Mouse (Mus musculus) left cerebral cortex, postnatal 4 days (tissue): ENCODE measurements around the gene Cyp2b23. TPM values are rescaled to one million over a fixed set of nuclear protein-coding genes. Genes with fewer than 3 reads are reported as not detected.
"Not testable (repeated sequence)": the region's sequence is repeated elsewhere in the genome, so short reads cannot be mapped to it uniquely, and the experiment has no call there.

ENCODE experiments used
- DNase-seq: peaks from one replicate; pipeline ENCODE4 v3.0.0-alpha.2; 2022
- intact Hi-C: fragments of 180-260 bp; cut with DNase I; formaldehyde crosslinking; loops from one replicate; pipeline ENCODE4 v1.15.1; 2025
- total RNA-seq, 2 experiments: library from RNA; stranded (reverse); gene quantifications; 2 replicates each; pipeline ENCODE4 v1.2.3; 2021

Cyp2b23 gene
- not detected for total RNA-seq

- intact Hi-C loops: no loop called here
- no peak for DNase-seq
These were observed at the start of gene Cyp2b23 for GRCm38 (mm10) chr7:26686337-26686736. Cyp2b23 (minus strand) TSS chr7:26686437.

DNA sequence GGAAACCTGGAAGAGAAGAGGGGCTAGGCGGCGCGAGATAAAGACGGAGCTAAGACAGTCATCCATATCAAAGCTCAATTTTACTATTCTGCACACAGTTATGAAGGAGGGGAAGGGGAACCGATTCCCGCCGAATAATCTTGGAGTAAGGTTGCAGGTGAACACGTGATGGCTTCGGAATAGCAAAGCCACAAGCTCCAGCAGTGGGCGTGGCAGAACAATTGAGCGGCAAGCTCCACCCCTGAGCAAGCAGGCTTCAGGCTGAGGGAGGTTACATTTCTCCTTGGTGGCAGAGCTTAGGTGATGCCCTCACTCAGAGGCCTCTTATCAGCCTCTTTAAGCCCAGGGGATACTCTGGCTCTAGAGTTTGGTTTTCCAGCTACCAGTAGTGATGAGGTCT, 24.8 kb upstream of the Cyp2b23 start:
- no peak for DNase-seq
- intact Hi-C loops: no loop called here

GRCm38 (mm10) chr7:26707061-26707460, 20.8 kb upstream of the Cyp2b23 start:
- no peak for DNase-seq
- intact Hi-C loops: no loop called here

- DNase-seq, intact Hi-C loops: not testable (repeated sequence)
These were observed 20.0 kb upstream of the Cyp2b23 start for GRCm38 (mm10) chr7:26706191-26706590.

DNA sequence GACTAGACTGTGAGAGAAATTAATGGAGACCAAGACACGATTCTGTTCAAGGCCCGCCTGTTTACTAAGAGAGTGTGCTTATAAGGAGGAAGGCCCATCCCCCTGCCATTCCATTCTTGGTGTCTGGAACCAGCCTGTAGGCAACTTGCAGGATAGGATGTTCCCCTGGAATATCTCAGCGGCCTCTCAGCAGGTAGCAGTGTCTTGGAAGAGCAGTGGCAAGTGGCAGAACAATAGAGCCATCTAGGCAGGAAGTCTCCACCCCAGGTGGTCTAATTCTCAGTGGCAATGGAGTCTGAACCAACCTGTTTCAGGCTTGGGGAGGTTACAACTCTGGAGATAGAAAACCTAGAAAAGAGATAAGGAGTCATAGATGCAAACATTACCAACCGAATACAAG, 13.9 kb upstream of the Cyp2b23 start:
- no peak for DNase-seq
- intact Hi-C loops: no loop called here

GRCm38 (mm10) chr7:26685713-26686112, 524 bp downstream of the Cyp2b23 start:
- DNase-seq: no peak
- intact Hi-C loops: no loop called here

GRCm38 (mm10) chr7:26667466-26667865, 18.8 kb downstream of the Cyp2b23 start:
- DNase-seq, intact Hi-C loops: not testable (repeated sequence)

DNA sequence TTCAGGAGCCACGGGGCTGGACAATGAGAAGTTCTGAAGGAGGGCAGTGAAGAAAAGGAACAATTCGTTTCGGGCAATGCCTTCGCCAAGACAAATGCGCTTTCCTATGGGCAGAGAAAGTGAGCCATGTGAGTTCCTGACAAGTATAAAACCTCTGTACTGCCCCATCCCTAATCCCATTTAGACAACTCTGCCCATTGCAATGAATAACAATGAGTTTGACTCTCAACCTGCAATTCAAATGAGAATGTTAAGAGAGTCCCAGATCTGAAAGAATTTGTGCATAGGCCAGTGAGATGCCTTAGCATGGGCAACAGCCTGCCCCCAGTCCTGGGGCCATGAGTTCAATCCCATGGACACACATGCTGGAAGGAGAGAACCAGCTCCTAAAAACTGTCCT, 20.2 kb downstream of the Cyp2b23 start:
- no peak for DNase-seq
- intact Hi-C loops: no loop called here

DNA sequence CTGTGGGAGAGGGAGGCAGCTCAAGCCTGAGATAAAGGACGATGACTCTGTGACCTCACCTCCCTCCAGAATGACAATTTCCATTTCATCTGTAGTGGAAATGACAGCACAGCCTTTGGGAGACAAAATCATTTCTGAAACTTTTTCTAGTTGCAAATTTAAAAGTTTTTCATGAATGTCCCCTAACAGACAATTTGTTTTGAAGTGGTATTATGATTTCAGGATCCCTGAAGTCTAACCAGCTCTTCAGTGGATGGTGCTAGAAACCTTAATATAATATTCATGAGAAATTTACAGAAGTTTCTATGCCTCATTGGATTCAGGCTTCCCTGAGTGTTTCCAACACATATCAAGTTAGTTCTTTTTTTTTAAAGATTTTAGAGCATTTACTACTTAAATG, 67.9 kb downstream of the Cyp2b23 start, which contains the start of gene Vmn1r185:
Gene Vmn1r185, minus strand, starts transcription at position 101 of the 400 bp plus-strand sequence.
- intact Hi-C loops, DNase-seq: not testable (repeated sequence)

Other genes starting within 250 kb of the Cyp2b23 start
- not detected for gene Nlrp9a, start 151.4 kb downstream of the Cyp2b23 start, total RNA-seq
- not detected for gene Vmn1r185, start 68.0 kb downstream of the Cyp2b23 start, total RNA-seq
- gene Cyp2b19, start 70.7 kb upstream of the Cyp2b23 start, total RNA-seq: not detected
- not detected for gene Cyp2g1, start 122.5 kb upstream of the Cyp2b23 start, total RNA-seq
- gene Cyp2a5, start 148.9 kb upstream of the Cyp2b23 start, total RNA-seq: not detected